Mouse (Mus musculus) embryonic facial prominence, embryonic 10.5 days (tissue): ENCODE measurements around the gene Mical1. TPM values are rescaled to one million over a fixed set of nuclear protein-coding genes. Genes with fewer than 3 reads are reported as not detected.

Source experiments
- DNase-seq: peaks from one replicate; pipeline ENCODE4 v3.0.0-alpha.2; 2017; ENCODE audit warnings: low spot score
- H3K27ac ChIP-seq: fragments of 300-500 bp; sonication (generic); replicated peaks from 2 replicates; pipeline ENCODE4 v1.5.1; 2016; ENCODE audit warnings: mild to moderate bottlenecking
- H3K27me3 ChIP-seq: fragments of 300-500 bp; sonication (generic); replicated peaks from 2 replicates; pipeline ENCODE4 v1.6.1; 2016; ENCODE audit warnings: low read depth, mild to moderate bottlenecking; ENCODE audit not compliant: poor library complexity, severe bottlenecking
- H3K36me3 ChIP-seq: fragments of 300-500 bp; sonication (generic); replicated peaks from 2 replicates; pipeline ENCODE4 v1.6.1; 2016; ENCODE audit warnings: mild to moderate bottlenecking, moderate library complexity
- H3K4me1 ChIP-seq: fragments of 300-500 bp; sonication (generic); 2 replicates; pipeline ENCODE4 v1.6.1; 2016
- H3K4me3 ChIP-seq: fragments of 300-500 bp; sonication (generic); 2 replicates; pipeline ENCODE4 v1.5.1; 2016; ENCODE audit warnings: mild to moderate bottlenecking, moderate library complexity
- H3K9me3 ChIP-seq: fragments of 300-500 bp; sonication (generic); 2 replicates; pipeline ENCODE4 v1.6.1; 2016; ENCODE audit warnings: mild to moderate bottlenecking
- WGBS: fragments of 180-500 bp; shearing (Covaris S2); methylation state at CpG from one replicate; pipeline ENCODE4 v1.1.7; 2016; 5-methylcytosine and 5-hydroxymethylcytosine counted together
- polyA plus RNA-seq: library from polyadenylated mRNA; unstranded; fragments of >200 nt; fragmentation: Nextera tagmentation; extraction: Ambion mirVana; gene quantifications from 2 replicates; pipeline ENCODE4 v1.2.1, GENCODE M21; 2016

Gene Mical1
- polyA plus RNA-seq = 44.5 and 48.0 TPM in 2 replicates

DNA sequence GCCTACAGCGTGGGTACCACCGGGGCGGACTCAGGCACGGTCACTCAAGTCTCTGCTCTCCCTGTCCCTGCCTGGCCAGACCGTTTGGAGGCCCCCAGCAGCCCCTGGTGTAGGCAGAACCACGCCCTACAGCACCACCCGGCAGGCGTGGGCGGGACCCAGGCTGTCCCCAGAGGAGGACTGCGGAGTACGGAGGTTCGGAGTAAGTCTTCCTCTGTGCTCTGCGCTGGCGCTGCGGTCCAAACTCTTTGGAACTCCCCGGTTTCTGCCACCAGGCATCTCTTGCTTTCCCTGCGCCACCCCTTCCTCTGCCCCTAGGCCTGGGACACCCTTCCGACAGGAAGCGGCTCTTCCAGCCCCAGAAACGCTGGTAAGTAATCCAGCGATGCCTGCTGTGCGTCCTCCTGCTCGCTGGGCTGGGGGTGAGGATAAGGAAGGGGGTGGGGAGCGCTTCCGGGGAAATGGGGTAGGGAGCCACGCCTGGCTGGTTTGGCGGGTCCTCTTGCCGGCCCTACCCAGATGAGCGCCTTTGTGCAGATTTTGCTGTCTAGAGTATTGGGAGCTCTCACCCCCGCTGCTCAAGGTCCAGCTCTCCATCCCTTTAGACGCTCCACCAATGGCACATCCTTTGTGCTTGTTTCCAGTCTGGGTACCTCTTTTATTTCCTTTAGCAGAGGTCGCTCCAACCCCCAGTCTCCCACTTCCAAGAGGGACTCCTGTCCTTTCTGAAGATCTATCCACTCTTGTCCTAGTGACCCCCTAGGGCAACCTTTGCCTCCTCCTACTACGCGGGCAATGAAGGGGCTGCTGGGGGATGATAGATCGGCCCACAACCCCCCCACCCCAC, at the start of gene Mical1:
TSS of gene Mical1 (plus strand) at position 144 of the 847 bp plus-strand sequence.
- Histone ChIP-seq H3K4me3 (peak within 1 kb of the TSS; percentile 74), H3K27me3 (no peaks in the 10 kb centered on the region), H3K36me3 (peaks cover 33% of the 10 kb centered on the region), H3K9me3 (no peaks in the 10 kb centered on the region), H3K4me1 (peaks cover 45% of the 10 kb centered on the region), H3K27ac (peak within 1 kb of the TSS; percentile 93)
- WGBS = under 1% methylated on average over 35 of the region's 35 CpGs
- peak; percentile 75 for DNase-seq

DNA sequence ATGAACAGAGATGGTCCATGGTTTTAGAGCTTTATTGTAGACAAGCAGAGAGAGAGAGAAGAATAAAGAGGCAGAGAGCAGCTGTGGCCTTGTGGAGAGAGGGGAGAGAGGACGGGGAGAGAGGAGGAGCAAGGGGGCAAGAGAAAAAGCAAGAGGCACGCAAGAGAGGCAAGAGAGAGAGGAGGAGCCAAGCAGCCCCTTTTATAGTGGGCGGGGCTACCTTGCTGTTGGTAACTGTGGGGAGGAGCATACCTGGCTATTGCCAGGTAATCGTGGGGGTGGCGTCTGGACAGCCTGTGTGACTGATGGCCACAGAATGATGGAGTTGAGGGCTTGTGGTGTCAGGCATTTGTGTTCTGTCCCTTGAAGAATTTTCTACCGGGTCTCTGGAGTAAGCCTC, 49.7 kb upstream of the Mical1 start:
- 56% methylated on average over 6 of the region's 6 CpGs for WGBS
- Histone ChIP-seq H3K4me1 (no peaks in the 10 kb centered on the region), H3K36me3 (no peaks in the 10 kb centered on the region), H3K4me3 (no peak overlapping the region), H3K27ac (no peak overlapping the region), H3K27me3 (no peaks in the 10 kb centered on the region), H3K9me3 (no peaks in the 10 kb centered on the region)
- DNase-seq = no peak

DNA sequence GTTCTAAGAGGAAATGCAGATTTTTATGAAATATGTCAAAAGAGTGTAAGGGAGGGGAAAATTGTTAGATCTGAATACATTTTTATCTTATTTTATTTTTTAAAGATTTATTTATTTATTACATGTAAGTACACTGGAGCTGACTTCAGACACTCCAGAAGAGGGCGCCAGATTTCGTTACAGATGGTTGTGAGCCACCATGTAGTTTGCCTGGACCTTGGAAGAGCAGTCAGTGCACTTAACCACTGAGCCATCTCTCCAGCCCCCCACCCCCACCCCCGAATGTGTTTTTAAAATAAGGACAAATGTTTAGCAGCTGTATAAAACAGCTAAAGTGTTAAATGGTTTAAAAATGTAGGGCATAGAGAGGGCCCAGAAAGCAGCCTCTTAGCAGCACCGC, 41.5 kb upstream of the Mical1 start:
- Histone ChIP-seq H3K4me1 (no peaks in the 10 kb centered on the region), H3K4me3 (no peak overlapping the region), H3K9me3 (no peaks in the 10 kb centered on the region), H3K36me3 (no peaks in the 10 kb centered on the region), H3K27me3 (peaks cover 16% of the 10 kb centered on the region), H3K27ac (no peak overlapping the region)
- DNase-seq = peak; percentile 40
- whole genome bisulfite sequencing = 27% methylated on average over 4 of the region's 4 CpGs

DNA sequence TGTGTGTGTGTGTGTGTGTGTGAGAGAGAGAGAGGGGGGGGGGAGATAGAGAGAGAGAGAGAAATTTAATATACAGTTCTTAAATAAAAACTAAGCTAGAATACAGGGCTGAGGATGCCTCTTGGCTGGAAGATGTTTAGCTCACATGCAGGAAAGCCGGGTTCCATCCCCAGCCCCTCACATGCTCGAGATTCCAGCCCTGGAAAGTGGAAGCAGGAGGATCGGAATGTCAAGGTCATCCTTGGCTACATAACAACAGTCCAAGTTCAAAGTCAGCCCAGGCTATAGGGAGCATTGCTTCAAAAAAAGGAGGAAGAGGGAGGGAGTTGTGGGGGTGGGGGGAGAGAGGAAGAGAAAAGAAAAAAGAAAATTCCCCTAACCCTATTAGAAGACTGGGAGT, 41.0 kb upstream of the Mical1 start:
- no peaks in the 10 kb centered on the region for H3K4me1 ChIP-seq
- H3K4me3 ChIP-seq = no peak overlapping the region
- DNase-seq = no peak
- peaks cover 16% of the 10 kb centered on the region for H3K27me3 ChIP-seq
- no peaks in the 10 kb centered on the region for H3K9me3 ChIP-seq
- 42% methylated on average over 3 of the region's 3 CpGs for WGBS
- H3K36me3 ChIP-seq = no peaks in the 10 kb centered on the region
- no peak overlapping the region for H3K27ac ChIP-seq

DNA sequence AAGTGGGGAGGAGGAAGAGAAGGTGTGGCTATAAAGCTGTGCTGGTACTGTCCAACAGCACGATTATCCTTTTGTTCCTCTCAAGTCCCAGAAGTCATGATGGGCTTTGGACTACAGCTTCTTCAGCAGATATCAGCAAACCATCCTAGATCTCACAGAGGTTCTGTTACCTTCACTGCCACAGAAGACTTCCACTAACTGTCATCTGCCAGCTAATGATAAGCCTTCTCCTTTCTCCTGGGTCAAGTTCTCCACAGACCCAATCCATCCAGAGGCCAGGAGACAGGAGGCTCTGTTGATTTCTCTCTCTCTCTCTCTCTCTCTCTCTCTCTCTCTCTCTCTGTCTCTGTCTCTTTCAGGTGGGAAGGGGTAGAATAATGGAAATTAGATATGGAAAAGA, 27.9 kb upstream of the Mical1 start:
- WGBS = 79% methylated on average over 1 of the region's 1 CpGs
- Histone ChIP-seq H3K27ac (no peak overlapping the region), H3K9me3 (no peaks in the 10 kb centered on the region), H3K27me3 (no peaks in the 10 kb centered on the region), H3K4me1 (peaks cover 23% of the 10 kb centered on the region), H3K36me3 (peaks cover 17% of the 10 kb centered on the region), H3K4me3 (no peak overlapping the region)
- no peak for DNase-seq

DNA sequence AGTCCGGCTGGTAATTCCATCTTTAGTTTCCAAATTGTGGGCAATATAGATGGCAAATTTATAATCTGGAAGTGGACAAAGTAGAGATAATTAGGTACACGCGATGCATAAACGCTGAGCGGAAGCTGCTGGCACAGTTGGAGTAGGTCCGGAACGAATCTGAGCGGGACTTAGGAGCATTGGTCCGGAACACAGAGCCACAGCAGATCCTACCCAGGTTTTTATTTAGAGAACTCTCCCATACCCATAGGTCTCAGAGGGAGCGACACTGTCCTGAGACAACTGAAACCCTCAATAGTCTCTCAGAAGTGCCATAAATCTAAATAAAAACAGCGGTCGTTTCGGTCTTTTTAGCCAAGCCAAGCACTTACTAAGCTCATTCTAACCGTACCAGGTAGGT, 26.4 kb upstream of the Mical1 start:
- peak; percentile 39 for DNase-seq
- WGBS = 12% methylated on average over 14 of the region's 14 CpGs
- Histone ChIP-seq H3K27me3 (no peaks in the 10 kb centered on the region), H3K4me1 (peaks cover 26% of the 10 kb centered on the region), H3K27ac (peak overlapping the region; percentile 87), H3K36me3 (peaks cover 31% of the 10 kb centered on the region), H3K9me3 (no peaks in the 10 kb centered on the region), H3K4me3 (peak overlapping the region; percentile 81)

DNA sequence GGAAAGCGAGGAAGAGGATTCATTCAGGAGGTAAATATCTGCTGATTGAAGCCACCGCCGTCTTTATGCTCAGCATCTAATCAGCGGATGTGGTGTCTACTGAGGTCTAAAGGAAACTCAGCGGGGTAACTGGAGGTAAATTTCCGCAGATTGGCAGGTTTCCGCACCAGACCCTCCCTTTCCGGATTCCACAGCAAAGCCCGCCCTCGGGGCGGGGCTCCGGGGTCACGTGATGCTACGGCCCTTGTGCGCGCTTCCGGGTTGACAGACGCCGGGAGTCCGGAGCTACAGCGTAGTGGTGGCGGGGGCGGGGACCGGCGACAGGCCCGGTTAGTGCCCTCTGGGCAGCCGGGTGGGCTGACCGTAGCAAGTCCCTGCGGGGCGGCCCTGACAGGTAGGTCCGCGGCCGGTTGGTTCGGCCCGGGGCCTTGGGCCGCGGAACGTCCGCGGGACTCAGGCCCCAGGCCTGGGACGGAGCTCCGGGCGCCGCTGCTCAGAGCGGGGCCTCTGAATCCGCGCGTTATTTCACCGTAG, 25.9 kb upstream of the Mical1 start, which contains the start of gene Zbtb24:
TSS of gene Zbtb24 (plus strand) at position 247 of the 534 bp plus-strand sequence.
- Histone ChIP-seq H3K4me1 (peaks cover 26% of the 10 kb centered on the region), H3K4me3 (peak within 1 kb of the TSS; percentile 81), H3K9me3 (no peaks in the 10 kb centered on the region), H3K36me3 (peaks cover 34% of the 10 kb centered on the region), H3K27ac (peak within 1 kb of the TSS; percentile 87), H3K27me3 (no peaks in the 10 kb centered on the region)
- DNase-seq = peak; percentile 97
- WGBS = under 1% methylated on average over 49 of the region's 49 CpGs

DNA sequence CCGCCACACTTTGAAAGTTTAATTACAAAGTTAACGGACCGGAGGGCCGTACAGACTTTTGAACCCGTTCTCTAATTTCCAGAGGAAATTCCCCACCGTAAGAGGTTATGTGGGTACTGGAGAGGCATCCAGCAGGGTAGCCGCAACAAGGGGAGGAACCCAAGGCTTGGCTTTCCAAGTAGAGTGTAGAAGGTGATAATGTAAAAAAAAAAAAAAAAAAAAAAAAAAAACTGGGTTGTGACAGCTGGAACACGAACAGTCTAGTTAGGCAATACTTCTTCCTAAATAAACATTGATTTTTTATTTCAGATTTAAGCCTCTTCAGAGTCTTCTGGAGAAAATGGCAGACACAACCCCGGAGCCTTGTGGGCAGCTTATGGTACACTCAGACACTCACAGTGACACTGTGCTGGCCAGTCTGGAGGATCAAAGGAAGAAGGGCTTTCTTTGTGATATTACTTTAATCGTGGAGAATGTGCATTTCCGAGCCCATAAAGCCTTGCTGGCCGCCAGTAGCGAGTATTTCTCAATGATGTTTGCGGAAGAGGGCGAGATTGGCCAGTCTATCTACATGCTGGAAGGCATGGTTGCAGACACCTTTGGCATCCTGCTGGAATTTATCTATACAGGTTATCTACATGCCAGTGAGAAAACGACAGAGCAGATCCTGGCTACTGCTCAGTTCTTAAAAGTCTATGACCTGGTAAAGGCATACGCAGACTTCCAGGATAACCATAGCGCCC, 25.2 kb upstream of the Mical1 start:
- H3K4me1 ChIP-seq = peaks cover 26% of the 10 kb centered on the region
- H3K27me3 ChIP-seq = no peaks in the 10 kb centered on the region
- 57% methylated on average over 18 of the region's 18 CpGs for WGBS
- no peaks in the 10 kb centered on the region for H3K9me3 ChIP-seq
- DNase-seq = no peak
- H3K36me3 ChIP-seq = peaks cover 42% of the 10 kb centered on the region
- peak overlapping the region; percentile 81 for H3K4me3 ChIP-seq
- peak overlapping the region; percentile 87 for H3K27ac ChIP-seq

DNA sequence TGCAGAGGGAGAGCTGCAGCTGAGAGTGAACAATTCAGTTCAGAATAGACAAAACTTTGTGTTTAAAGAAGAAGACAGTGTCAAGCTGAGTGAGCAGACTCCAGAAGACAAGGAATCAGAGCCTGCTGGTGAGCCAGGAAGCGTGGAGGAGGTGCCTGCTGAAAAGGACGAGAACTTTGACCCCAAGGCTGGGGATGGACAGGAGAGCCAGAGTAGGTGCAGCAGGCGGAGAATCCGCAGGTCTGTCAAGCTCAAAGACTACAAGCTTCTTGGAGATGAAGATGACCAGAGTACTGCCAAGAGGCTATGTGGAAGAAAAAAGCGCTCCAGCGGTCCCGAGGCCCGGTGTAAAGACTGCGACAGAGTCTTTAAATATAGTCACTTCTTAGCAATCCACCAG, 24.5 kb upstream of the Mical1 start:
- H3K27me3 ChIP-seq = no peaks in the 10 kb centered on the region
- H3K4me3 ChIP-seq = peak overlapping the region; percentile 81; the same call in 1 of the 2 replicates
- WGBS = 89% methylated on average over 9 of the region's 9 CpGs

DNA sequence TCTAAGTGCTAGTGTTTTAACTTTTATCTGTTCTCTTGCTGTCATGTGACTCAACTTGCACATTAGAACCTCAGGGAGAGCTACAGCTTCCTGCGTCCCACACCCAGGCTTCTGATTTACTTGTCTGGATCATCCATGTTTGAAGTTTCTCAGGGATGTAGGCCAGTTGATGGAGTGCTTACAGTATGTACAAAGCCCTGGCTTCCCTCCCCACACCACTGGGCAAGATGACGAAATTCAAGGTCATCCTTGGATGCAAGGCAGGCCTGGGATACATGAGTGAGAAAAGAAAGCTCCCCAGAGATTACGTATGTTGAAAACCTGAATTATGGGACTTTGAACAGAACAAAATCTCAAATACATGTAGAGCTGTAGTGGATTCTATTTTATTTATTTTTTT, 23.3 kb upstream of the Mical1 start:
- peaks cover 26% of the 10 kb centered on the region for H3K4me1 ChIP-seq
- H3K4me3 ChIP-seq = no peak overlapping the region
- DNase-seq = no peak
- no peaks in the 10 kb centered on the region for H3K9me3 ChIP-seq
- H3K36me3 ChIP-seq = peaks cover 56% of the 10 kb centered on the region
- H3K27me3 ChIP-seq = no peaks in the 10 kb centered on the region
- no peak overlapping the region for H3K27ac ChIP-seq
- WGBS = 92% methylated on average over 3 of the region's 3 CpGs

More for the DNA sequence above, 24.5 kb upstream of the Mical1 start:
- Histone ChIP-seq H3K4me1 (peaks cover 26% of the 10 kb centered on the region), H3K27ac (no peak overlapping the region), H3K9me3 (no peaks in the 10 kb centered on the region), H3K36me3 (peaks cover 49% of the 10 kb centered on the region)
- DNase-seq = no peak

DNA sequence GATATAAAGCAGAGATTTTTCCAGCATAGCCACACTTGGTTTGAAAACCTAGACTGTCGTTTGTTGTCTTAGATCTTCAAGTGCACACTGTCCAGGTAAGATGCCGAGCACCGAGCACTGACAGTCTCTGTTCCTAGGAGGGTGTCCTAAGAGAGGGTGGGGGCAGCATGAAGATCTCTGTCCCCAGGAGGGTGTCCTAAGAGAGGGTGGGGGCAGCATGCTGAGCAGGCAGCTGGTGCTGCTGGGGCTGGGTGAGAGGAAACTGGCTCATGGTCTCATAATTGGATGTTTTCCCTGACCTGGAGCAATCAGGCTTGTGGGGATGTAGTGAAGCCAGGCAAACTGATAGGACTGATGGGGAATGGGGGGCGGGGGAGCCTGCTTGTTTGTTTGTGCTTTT, 16.1 kb upstream of the Mical1 start:
- no peaks in the 10 kb centered on the region for H3K27me3 ChIP-seq
- 79% methylated on average over 4 of the region's 4 CpGs for WGBS

DNA sequence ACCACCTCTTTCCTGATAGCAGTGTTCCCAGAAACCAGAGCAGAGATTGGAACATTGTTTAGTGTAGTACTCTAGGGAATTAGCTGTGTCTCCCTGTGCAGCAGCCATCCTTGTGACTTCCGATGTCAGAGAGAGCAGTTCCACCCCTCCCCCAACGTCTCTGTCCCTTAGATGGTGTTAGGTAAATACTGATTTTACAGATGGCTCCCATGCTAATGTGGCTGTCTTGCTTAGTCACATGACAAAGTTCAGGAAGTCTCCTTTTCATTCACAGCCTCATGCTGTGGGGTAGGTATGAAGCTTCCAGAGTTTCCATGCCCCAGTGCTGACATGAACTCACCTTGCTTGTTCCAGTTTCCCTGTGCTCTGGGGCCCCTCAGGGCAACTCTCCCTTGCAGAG, 15.6 kb upstream of the Mical1 start:
- H3K27ac ChIP-seq = no peak overlapping the region
- DNase-seq = no peak
- peaks cover 3% of the 10 kb centered on the region for H3K4me1 ChIP-seq
- H3K27me3 ChIP-seq = no peaks in the 10 kb centered on the region
- 24% methylated on average over 2 of the region's 2 CpGs for WGBS
- no peak overlapping the region for H3K4me3 ChIP-seq
- no peaks in the 10 kb centered on the region for H3K9me3 ChIP-seq
- H3K36me3 ChIP-seq = peaks cover 76% of the 10 kb centered on the region

More for the DNA sequence above, 16.1 kb upstream of the Mical1 start:
- Histone ChIP-seq H3K36me3 (peaks cover 77% of the 10 kb centered on the region), H3K4me1 (peaks cover 3% of the 10 kb centered on the region), H3K27ac (no peak overlapping the region), H3K9me3 (no peaks in the 10 kb centered on the region), H3K4me3 (no peak overlapping the region)
- DNase-seq = no peak
